9 mouse cellular contexts compared by ENCODE assay signal in the genomic region with DNA sequence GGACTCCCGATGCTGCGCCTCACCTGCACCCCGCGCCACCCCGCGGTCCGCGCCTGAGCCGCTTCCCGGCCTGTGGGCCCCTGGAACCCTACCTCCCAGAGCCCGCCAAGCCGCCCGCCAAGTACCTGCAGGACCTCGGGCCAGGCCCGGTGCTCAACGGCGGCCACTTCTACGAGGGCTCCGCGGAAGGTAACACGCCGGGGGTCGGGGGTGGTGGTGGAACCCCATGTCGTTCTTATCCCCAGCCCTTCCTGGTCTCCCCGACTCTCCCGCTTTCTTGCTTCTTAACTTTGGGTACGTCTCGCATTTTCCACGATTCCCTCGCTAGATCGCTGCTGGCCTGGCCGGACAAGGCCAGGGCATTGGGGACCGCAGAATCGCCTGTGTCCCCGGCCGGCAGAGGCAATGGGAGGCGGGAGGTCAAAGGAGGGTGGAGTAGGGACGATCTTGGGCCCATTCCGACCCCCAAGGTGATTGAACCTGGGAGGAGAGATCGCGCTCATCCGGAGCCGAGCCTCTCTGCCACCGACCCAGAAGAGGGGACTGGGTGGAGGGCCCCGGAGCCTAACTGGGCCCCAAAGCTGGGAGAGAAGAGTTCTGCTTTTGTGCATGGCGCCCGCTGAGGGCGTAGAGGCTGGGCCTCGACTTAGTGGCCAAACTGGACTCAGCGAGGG. TPM values are rescaled to one million over a fixed set of nuclear protein-coding genes. Genes with fewer than 3 reads are reported as not detected.
DNase-seq lines count a peak whose midpoint lies in the region; ATAC-seq and TF ChIP-seq lines count a peak whose summit lies in the region.
"Had no signal": no experiment of that assay in that cellular context is flagged by ENCODE, and none has a peak within 500 bp of the region (broad histone marks: within the 10 kb centered on the region; RNA-seq: fewer than 3 reads in every experiment).

No protein-coding gene starts in this region.

- DNase-seq in lung, postnatal 0 days (ENCODE audit: low spot score): no peak
- DNase-seq in lung, postnatal 36 days: no peak
- no peak for DNase-seq in limb, embryonic 14.5 days (ENCODE audit: low spot score)
- peak; percentile 11 for DNase-seq in splenic B cell, adult 2 months (ENCODE audit: low read depth, low spot score)
- DNase-seq in layer of hippocampus, postnatal 36 days: no peak
- no peak for DNase-seq in adrenal gland, postnatal 4 days (ENCODE audit: low spot score in 2 of 2)
- DNase-seq in urinary bladder, postnatal 14 days (ENCODE audit: low spot score): no peak

- ATAC-seq in lung, postnatal 0 days: no peak
- ATAC-seq in forebrain, embryonic 16.5 days: no peak; the same call in 1 of the 2 replicates
- peak; percentile 34; the same call in 1 of the 2 replicates for ATAC-seq in limb, embryonic 14.5 days (ENCODE audit: low FRiP score, low read depth)

- no peak for TF ChIP-seq EP300 in lung, postnatal 0 days (IDR thresholded peaks at IDR 0.05)

- peaks cover 3% of the 10 kb centered on the region; the same call in 1 of the 2 replicates for H3K4me1 ChIP-seq in lung, postnatal 0 days (ENCODE audit: insufficient read depth, low read depth, low read length)
- H3K4me1 ChIP-seq in forebrain, embryonic 16.5 days (replicated peaks; ENCODE audit: control insufficient read depth, insufficient read depth, low read length): peaks cover 21% of the 10 kb centered on the region
- peaks cover 25% of the 10 kb centered on the region for H3K4me1 ChIP-seq in limb, embryonic 14.5 days (ENCODE audit: control insufficient read depth, insufficient read depth, low read length)

- no peak overlapping the region for H3K9ac ChIP-seq in lung, postnatal 0 days (replicated peaks; ENCODE audit: low read depth)
- peak overlapping the region; percentile 46 for H3K9ac ChIP-seq in forebrain, embryonic 16.5 days (replicated peaks; ENCODE audit: low read depth, low read length)
- H3K9ac ChIP-seq in limb, embryonic 14.5 days (ENCODE audit: low read depth, low read length, severe bottlenecking): peak overlapping the region; percentile 59

- no peaks in the 10 kb centered on the region for H3K9me3 ChIP-seq in lung, postnatal 0 days (ENCODE audit: low read length)
- H3K9me3 ChIP-seq in forebrain, embryonic 16.5 days (ENCODE audit: control insufficient read depth, low read length): no peaks in the 10 kb centered on the region
- H3K9me3 ChIP-seq in limb, embryonic 14.5 days (ENCODE audit: control insufficient read depth, low read length): no peaks in the 10 kb centered on the region

- peak overlapping the region; percentile 46 for H3K4me2 ChIP-seq in lung, postnatal 0 days (replicated peaks; ENCODE audit: low read depth, low read length)
- H3K4me2 ChIP-seq in forebrain, embryonic 16.5 days (ENCODE audit: low read length): peak overlapping the region; percentile 53
- H3K4me2 ChIP-seq in limb, embryonic 14.5 days (replicated peaks; ENCODE audit: low read depth, low read length, severe bottlenecking): peak overlapping the region; percentile 93

- peak overlapping the region; percentile 28 for H3K4me3 ChIP-seq in lung, postnatal 0 days (ENCODE audit: low read depth, low read length)
- H3K4me3 ChIP-seq in forebrain, embryonic 16.5 days (replicated peaks; ENCODE audit: low read length): peak overlapping the region; percentile 38
- H3K4me3 ChIP-seq in limb, embryonic 14.5 days (replicated peaks; ENCODE audit: low read length): peak overlapping the region; percentile 54
- H3K4me3 ChIP-seq: megakaryocyte, embryonic 14.5 days had no signal

- H3K27ac ChIP-seq in lung, postnatal 0 days (ENCODE audit: low read length): no peak overlapping the region
- no peak overlapping the region for H3K27ac ChIP-seq in forebrain, embryonic 16.5 days (ENCODE audit: low read length)
- 0 out of 2 replicates have a peak overlapping the region, but pooled peaks have one; percentile 38 for H3K27ac ChIP-seq in limb, embryonic 14.5 days (replicated peaks; ENCODE audit: low read depth, low read length)

- no peak for TF ChIP-seq CTCF in lung, postnatal 0 days (IDR thresholded peaks at IDR 0.05)

- whole genome bisulfite sequencing in lung, postnatal 0 days: under 1% methylated on average over 40 of the region's 50 CpGs
- WGBS in forebrain, embryonic 16.5 days: under 1% methylated on average over 50 of the region's 50 CpGs
- 3% methylated on average over 31 of the region's 50 CpGs for WGBS in limb, embryonic 14.5 days

- H3K27me3 ChIP-seq in lung, postnatal 0 days (replicated peaks; ENCODE audit: insufficient read depth, low read length): peaks cover 79% of the 10 kb centered on the region
- H3K27me3 ChIP-seq in forebrain, embryonic 16.5 days (replicated peaks; ENCODE audit: control insufficient read depth, insufficient read depth, low read length): peaks cover 64% of the 10 kb centered on the region
- peaks cover 45% of the 10 kb centered on the region for H3K27me3 ChIP-seq in limb, embryonic 14.5 days (ENCODE audit: control insufficient read depth, insufficient read depth, low read length)
- H3K27me3 ChIP-seq in splenic B cell, adult 2 months (ENCODE audit: control insufficient read depth, insufficient read depth, low read length, poor library complexity, severe bottlenecking): no peaks in the 10 kb centered on the region; the same call in 1 of the 2 replicates

- H3K36me3 ChIP-seq in lung, postnatal 0 days (ENCODE audit: insufficient read depth, low read length): no peaks in the 10 kb centered on the region
- H3K36me3 ChIP-seq in forebrain, embryonic 16.5 days (ENCODE audit: control insufficient read depth, insufficient read depth): no peaks in the 10 kb centered on the region
- H3K36me3 ChIP-seq in limb, embryonic 14.5 days (ENCODE audit: control insufficient read depth, insufficient read depth, low read length): no peaks in the 10 kb centered on the region
- H3K36me3 ChIP-seq in splenic B cell, adult 2 months (ENCODE audit: control insufficient read depth, insufficient read depth, low read length, poor library complexity, severe bottlenecking): no peaks in the 10 kb centered on the region

- no peak for TF ChIP-seq POLR2A in limb, embryonic 14.5 days (IDR thresholded peaks at IDR 0.05; ENCODE audit: borderline replicate concordance, extremely low read depth, insufficient read depth, insufficient read length)

RNA-seq across cellular contexts. Expression of a gene that starts 0.6 kb away (rescaled TPM):
- polyA plus RNA-seq in lung, postnatal 0 days (2015; fragmentation: Nextera tagmentation; extraction: Ambion mirVana): not detected in 2 replicates
- 2.7 and 4.9 TPM in 2 replicates for polyA plus RNA-seq in forebrain, embryonic 16.5 days (2015; fragmentation: Nextera tagmentation; extraction: Ambion mirVana)
- polyA plus RNA-seq in limb, embryonic 14.5 days (2012; rRNA removed): 9.5 and 13.9 TPM in 2 replicates
- 14.9 and 16.5 TPM in 2 replicates for polyA plus RNA-seq in limb, embryonic 14.5 days (2014; fragmentation: Nextera tagmentation; extraction: Ambion mirVana)
- total RNA-seq in layer of hippocampus, postnatal 36 days (2021): under 1 TPM; 0.33 to 0.35 TPM
- total RNA-seq in adrenal gland, postnatal 4 days (2021): not detected

RNA-seq across cellular contexts. Expression of a gene that starts 35.7 kb away (rescaled TPM):
- not detected in 2 replicates for polyA plus RNA-seq in lung, postnatal 0 days (2015; fragmentation: Nextera tagmentation; extraction: Ambion mirVana)
- polyA plus RNA-seq in forebrain, embryonic 16.5 days (2015; fragmentation: Nextera tagmentation; extraction: Ambion mirVana): not detected in 2 replicates
- polyA plus RNA-seq in limb, embryonic 14.5 days (2012; rRNA removed): not detected in 2 replicates
- not detected in 2 replicates for polyA plus RNA-seq in limb, embryonic 14.5 days (2014; fragmentation: Nextera tagmentation; extraction: Ambion mirVana)
- total RNA-seq in layer of hippocampus, postnatal 36 days (2021): not detected
- not detected for total RNA-seq in adrenal gland, postnatal 4 days (2021)

RNA-seq across cellular contexts. Expression of a gene that starts 36.1 kb away (rescaled TPM):
- polyA plus RNA-seq in lung, postnatal 0 days (2015; fragmentation: Nextera tagmentation; extraction: Ambion mirVana): 24.9 and 26.9 TPM in 2 replicates
- 145 and 148 TPM in 2 replicates for polyA plus RNA-seq in forebrain, embryonic 16.5 days (2015; fragmentation: Nextera tagmentation; extraction: Ambion mirVana)
- 74.1 and 78.5 TPM in 2 replicates for polyA plus RNA-seq in limb, embryonic 14.5 days (2012; rRNA removed)
- 59.7 and 71.9 TPM in 2 replicates for polyA plus RNA-seq in limb, embryonic 14.5 days (2014; fragmentation: Nextera tagmentation; extraction: Ambion mirVana)
- total RNA-seq in layer of hippocampus, postnatal 36 days (2021): 10 to 100 TPM; 68.4 to 70.0 TPM
- total RNA-seq in adrenal gland, postnatal 4 days (2021): 10 to 100 TPM; 35.8 to 40.4 TPM

RNA-seq across cellular contexts. Expression of a gene that starts 40.5 kb away (rescaled TPM):
- polyA plus RNA-seq in lung, postnatal 0 days (2015; fragmentation: Nextera tagmentation; extraction: Ambion mirVana): not detected in 2 replicates
- polyA plus RNA-seq in forebrain, embryonic 16.5 days (2015; fragmentation: Nextera tagmentation; extraction: Ambion mirVana): not detected in 2 replicates
- polyA plus RNA-seq in limb, embryonic 14.5 days (2012; rRNA removed): 0.31 TPM in 2 replicates
- not detected in 2 replicates for polyA plus RNA-seq in limb, embryonic 14.5 days (2014; fragmentation: Nextera tagmentation; extraction: Ambion mirVana)
- total RNA-seq in layer of hippocampus, postnatal 36 days (2021): not detected
- under 1 TPM in 1 of 2 experiments, not detected in 1; 0.22 TPM for total RNA-seq in adrenal gland, postnatal 4 days (2021)
